Mouse (Mus musculus): ENCODE results near the gene Adh4. TPM values are rescaled to one million over a fixed set of nuclear protein-coding genes. Genes with fewer than 3 reads are reported as not detected.
"Not testable (repeated sequence)": the region's sequence is repeated elsewhere in the genome, so short reads cannot be mapped to it uniquely, and the experiment has no call there.

Gene Adh4
- total RNA-seq, 2 experiments from 2014 or later: not detected

DNA sequence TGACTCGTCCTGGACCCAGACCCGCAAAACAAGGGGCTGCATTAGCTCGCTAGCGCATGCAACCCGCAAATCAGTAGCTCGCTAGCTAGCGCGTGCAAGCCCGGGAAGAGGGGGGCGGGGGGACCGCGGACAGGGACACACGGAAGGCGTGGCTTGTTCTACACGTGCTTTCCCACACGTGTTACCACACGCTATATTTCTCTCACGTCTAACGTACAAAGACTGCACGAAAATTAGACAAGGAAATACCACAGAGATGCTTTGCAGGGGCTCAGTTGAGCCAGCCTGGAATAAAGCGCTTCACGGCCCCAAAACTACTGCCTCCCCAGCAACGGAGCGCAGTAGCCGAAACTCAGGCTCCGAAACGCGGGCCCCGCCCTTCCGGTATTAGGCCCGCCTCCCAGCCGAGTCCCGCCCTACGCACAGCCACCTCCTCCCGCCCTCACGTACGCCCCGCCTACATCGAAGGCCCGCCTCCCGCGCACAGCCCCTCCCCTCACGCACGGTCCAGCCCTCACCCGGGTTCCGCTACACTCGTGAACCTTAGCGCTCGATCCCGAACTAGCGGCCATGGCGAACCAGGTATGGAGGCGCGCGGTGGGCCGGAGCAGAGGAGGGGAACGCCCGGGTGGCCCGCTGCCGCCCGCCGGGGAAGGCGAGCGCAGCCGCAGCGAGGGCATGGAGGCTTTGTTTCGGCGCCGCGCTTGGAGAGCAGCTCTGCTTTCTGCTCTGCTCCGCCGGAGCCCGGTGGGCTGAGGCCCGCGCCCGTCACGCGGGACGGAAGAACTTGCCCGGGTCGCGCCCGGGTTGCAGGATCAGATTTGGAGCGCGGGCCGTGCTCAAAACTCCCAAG lies 27.6 kb downstream of the Adh4 start, which contains the start of gene Adh5:
Gene Adh5, plus strand, starts transcription at position 482 of the 853 bp plus-strand sequence.
- ATAC-seq (replicated peaks; ENCODE audit: low FRiP score, poor library complexity, severe bottlenecking): peak; percentile 98

DNA sequence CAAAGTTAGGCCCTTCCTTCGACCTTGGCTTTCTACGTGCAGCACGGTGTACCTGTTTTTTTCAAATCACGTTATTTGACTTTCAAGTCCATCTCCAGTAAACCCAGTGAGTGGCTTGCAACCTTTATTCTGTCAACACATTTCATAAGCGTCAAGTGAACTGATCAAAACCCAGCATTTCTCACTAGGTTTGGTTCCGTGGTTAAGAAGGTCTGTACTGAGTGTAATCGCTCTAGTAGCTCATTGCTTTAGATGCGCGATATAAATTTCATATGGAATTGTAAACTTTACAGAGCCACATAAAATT lies 28.2 kb downstream of the Adh4 start:
- ATAC-seq (replicated peaks; ENCODE audit: low FRiP score, poor library complexity, severe bottlenecking): no peak

DNA sequence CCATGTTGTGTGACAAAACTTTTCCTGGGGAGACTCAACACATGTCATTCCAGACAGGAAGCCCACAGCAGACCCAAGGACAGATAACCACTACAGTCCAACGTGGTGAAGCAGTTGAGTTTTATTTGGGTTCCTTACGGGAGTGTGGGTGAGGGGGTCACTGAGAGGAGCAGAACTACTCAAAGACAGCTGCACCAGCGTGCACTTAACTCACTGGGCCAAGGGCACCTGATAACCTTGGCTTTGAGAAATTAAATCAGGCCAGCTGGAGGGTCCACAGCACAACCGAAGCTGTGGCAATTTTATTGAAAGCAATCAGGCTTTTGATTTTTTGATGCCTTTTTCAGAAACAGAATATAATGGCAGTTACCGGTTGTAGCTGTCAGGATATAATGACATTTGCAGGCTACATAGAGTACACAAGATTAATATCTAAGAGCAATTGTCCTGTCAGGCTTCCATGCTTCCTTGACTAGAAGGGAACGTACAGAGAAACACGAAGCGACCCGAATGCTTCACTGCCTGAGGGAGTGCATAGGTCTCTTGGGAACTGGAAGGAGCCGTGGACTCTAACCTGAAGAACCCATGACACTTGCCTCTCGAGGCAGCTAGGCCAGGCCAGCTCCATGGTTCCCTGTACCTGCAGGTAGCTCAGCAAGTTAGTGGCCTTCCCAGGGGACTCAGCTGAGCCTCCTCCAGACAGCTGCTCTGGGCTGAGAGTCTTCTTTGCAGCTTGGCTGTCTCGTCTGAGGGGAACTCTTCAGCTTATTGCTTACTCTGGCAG lies 33.0 kb downstream of the Adh4 start:
- ATAC-seq (replicated peaks; ENCODE audit: low FRiP score, poor library complexity, severe bottlenecking): no peak

DNA sequence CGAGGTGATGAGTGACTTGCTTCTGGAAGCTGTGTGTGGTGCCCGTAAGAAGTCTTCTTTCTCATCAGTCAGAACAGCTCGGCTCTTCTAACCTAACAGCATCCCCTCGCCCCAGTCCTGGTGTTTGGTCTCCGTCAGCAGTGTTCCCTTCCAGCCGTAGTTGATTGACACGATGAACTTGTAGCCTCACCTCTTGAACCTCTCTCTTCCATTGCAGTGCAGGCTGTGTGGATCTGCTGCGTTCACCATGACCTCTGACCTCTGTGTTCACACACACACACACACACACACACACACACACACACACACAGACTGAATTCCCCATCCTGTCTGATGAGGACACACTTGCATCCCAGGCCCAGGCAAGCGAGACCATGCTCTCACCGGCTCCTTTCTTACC lies 36.9 kb downstream of the Adh4 start:
- ATAC-seq (replicated peaks; ENCODE audit: low FRiP score, poor library complexity, severe bottlenecking): no peak

DNA sequence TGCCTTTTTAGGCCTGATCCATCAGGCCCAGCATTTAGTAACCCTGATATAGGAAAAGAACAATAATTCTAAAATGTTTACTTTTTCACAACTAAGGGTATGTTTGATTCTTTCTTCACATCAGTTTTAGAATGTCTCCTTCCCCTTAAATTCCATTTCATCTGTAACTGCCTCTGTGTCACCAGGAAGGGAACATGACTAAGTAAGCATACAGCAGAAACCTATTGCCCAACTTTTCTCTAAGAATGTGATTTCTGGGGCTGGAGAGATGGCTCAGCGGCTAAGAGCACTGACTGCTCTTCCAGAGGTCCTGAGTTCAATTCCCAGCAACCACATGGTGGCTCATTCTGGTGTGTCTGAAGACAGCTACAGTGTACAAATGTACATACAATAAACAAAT lies 39.0 kb downstream of the Adh4 start:
- no peak for ATAC-seq (replicated peaks; ENCODE audit: low FRiP score, poor library complexity, severe bottlenecking)

DNA sequence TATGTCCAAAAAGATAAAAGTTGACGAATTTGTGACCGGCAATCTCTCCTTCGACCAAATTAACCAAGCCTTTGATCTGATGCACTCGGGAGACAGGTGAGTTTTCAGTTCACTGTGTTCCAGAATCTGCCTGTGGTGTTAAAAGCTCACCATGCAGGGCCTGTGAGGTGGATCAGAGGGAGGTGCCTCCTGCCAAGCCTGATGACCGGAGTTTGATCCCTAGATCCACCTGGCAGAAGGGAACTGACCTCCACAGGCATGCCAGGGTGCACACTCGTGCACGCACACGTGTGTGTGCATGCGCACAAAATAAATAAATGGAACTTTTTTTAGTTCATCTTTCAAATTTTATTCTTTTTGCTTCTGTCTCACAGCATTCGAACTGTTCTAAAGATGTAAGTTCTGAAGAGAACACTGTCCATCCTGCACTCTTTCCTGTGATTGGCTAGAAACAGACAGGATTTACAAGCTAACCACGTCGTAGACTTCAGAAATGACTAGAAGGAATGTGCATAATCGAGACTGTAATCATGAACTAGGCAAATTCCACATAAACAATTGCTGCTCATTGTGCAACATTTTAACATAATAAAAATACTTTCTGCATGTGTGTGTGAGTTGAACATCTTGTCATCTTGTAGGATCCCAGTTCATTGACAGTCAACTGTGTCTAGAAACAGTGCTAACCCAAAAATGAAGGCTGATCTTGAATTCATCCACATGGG lies 39.6 kb downstream of the Adh4 start:
- ATAC-seq (replicated peaks; ENCODE audit: low FRiP score, poor library complexity, severe bottlenecking): no peak

DNA sequence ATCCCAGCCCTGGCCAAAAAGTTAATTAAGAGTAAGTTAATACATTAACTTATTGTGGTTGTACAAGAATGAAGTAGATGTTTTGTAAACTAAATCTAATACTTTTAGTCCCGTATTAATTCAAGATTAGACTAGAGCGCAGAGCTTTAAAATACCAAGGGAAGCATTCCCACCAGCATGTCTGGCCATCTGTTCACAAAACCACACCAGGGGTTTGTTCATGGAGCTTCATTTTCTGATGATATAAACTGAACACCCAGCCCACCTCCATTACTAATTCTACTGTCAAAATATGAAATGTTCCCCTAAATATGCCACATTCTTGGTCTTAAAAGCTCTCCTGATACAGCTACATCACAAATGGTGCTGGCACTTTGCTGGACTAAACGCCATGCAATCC lies 43.2 kb downstream of the Adh4 start:
- no peak for ATAC-seq (replicated peaks; ENCODE audit: low FRiP score, poor library complexity, severe bottlenecking)

DNA sequence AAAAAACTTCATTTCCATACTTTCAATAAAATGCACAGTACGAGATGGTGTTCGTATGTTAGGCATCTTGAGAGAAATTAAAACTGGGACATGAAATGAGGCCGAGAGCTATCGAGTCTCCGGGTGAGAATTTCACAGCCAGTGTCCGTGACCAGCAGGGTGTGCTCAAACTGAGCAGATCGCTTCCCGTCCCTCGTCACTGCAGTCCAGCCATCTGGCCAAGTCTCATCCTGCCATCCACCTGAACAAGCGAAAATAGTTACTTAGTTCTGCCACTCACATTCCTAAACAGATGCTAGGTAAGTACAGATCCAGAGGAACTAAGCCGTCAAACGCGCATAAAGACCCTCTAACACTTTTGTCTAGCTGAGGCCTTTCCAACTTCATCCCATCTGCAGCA lies 45.0 kb downstream of the Adh4 start:
- ATAC-seq (replicated peaks; ENCODE audit: low FRiP score, poor library complexity, severe bottlenecking): no peak

DNA sequence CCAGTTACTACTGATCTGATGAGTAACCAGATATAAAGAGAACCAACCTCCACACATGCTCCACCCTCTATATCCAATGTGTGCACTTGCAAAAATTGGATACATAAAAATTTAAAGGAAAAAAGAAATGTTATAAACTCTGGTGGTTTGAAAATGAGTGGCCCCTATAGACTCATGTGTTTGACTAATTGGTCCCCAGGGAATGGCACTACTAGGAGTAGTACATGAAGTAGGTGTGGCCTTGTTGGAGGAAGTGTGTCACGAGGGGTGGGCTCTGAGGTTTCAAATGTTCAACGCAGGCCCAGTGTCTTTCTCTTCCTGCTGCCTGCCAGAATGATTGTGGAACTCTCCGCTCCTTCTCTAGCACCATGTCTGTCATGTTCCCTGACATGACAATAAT lies 46.6 kb downstream of the Adh4 start:
- no peak for ATAC-seq (replicated peaks; ENCODE audit: low FRiP score, poor library complexity, severe bottlenecking)

DNA sequence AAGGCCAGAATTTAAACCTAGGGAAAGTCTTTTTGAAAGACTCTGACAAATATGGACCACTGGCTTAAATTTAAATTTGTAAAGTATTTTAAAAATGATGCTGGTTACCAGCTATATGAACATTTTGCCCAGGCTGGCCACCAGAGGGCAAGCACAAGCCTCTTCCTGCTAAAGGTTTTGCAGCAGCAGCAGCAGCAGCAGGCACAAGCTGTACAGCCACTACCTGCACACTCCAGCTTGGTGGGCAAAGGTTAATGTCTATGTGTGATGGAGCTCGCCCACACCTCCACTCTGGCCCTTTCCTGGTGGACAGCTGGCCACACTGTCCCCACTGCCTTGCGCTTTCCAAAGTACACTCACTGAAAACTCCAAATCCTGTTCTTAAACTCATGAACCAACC lies 47.9 kb downstream of the Adh4 start:
- 0 out of 2 replicates have a peak, but pooled peaks have one; percentile 48 for ATAC-seq (replicated peaks; ENCODE audit: low FRiP score, poor library complexity, severe bottlenecking)

DNA sequence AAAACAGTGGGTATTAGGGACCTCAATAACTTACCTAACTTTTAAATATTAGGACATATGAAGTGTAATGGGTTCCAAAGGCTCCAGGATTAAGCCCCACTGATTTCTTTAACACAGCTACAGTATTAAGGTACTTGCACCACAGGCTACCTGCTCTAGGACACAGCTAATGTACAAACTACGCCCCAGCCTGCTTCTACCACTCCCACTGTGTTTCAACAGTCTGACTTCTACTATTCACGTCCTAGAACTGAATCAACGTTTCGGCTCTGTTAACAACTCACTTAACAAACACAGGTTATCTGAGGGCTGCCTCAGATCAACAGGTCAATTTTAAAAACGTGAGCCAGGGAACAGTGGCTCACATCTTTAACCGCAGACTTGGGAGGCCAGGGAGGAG lies 48.5 kb downstream of the Adh4 start:
- ATAC-seq (replicated peaks; ENCODE audit: low FRiP score, poor library complexity, severe bottlenecking): no peak

DNA sequence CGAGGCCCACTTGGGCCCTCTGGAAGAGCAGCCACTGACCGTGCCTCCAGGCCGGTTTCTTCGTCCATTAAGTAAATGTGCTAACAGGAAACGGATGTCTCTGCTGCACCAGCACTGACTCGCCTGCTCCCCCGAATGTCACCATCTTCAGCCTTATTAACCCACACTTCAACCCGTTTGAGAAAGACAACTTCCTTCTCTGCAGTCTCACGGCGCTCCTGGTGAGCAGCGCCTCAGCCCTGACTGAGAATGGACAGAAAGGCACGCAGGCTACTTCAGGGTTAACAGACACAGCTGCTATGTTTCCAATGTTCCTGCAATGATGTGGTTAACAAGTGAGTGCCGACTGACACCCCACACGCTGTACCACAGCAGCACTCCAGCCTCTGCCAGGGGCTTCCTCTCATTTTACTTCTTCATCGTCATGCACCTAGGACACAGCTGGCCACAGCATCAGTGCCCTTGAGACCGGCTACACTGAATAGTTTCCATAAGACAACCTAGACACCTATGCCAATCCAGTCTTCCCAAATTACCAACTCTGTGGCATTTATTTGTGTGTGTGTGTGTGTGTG lies 49.4 kb downstream of the Adh4 start:
- no peak for ATAC-seq (replicated peaks; ENCODE audit: low FRiP score, poor library complexity, severe bottlenecking)

DNA sequence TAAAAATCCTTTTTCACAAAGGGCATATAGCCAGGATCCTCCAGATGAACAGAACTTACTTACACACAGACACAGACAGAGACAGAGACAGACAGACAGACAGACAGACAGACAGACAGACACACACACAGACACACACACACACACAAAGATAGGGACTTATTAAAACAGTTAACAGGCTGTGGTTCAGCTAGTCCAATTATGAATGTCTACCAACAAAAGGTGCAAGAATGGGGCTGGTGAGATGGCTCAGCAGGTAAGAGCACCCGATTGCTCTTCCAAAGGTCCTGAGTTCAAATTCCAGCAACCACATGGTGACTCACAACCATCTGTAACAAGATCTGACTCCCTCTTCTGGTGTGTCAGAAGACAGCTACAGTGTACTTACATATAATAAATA lies 51.4 kb downstream of the Adh4 start:
- ATAC-seq (replicated peaks; ENCODE audit: low FRiP score, poor library complexity, severe bottlenecking): not testable (repeated sequence)

DNA sequence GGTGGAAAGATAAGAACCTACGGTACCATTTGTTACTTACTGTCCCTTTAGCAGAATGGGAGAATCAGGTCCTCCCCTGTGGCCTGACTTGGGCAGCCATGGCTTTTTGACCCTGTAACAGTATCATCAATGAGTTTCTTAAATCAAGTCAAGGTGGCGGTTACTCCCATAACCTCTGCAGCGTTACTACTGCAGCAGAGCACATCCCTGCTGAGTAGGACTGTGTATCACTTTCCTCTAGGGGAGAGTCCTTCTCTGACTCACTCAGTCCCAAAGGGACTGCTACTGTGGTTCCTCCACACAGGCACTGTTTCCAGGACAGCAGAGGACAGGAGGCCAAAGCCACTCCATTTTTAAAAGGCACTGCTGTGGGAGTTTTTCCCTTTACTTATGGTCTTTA lies 55.8 kb downstream of the Adh4 start:
- no peak for ATAC-seq (replicated peaks; ENCODE audit: low FRiP score, poor library complexity, severe bottlenecking)

DNA sequence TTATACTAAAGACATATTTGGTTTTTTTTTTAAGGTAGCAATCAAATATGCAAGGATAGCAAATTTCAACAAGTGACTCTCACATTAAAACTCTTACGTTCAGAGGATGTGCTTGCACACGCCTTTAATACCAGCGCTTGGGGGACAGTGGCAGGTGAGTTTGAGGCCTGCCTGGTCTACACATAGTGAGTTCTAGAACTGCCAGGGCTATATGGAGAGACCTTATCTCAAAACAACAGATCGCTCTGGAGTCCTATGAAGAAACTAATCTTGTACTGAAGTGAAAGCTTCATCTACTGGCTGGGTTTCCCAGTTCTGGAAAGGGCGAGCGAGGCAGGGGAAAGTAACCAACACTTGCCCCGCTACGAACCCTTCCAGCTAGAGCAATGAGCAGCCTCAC lies 64.2 kb downstream of the Adh4 start:
- no peak for ATAC-seq (replicated peaks; ENCODE audit: low FRiP score, poor library complexity, severe bottlenecking)

Other genes starting within 250 kb of the Adh4 start
- gene 4930579F01Rik, start 221.6 kb upstream of the Adh4 start, total RNA-seq (2015; ENCODE audit: low replicate concordance): not detected in 2 replicates
- gene 4930579F01Rik, start 221.6 kb upstream of the Adh4 start, total RNA-seq (2017; ENCODE audit: low replicate concordance): not detected in 2 replicates
- gene Adh7, start 197.7 kb upstream of the Adh4 start, total RNA-seq (2015; ENCODE audit: low replicate concordance): not detected in 2 replicates
- gene Adh7, start 197.7 kb upstream of the Adh4 start, total RNA-seq (2017; ENCODE audit: low replicate concordance): not detected in 2 replicates
- not detected in 2 replicates for gene Adh1, start 154.5 kb upstream of the Adh4 start, total RNA-seq (2015; ENCODE audit: low replicate concordance)
- gene Adh1, start 154.5 kb upstream of the Adh4 start, total RNA-seq (2017; ENCODE audit: low replicate concordance): not detected in 2 replicates
- not detected in 2 replicates for gene Adh6a, start 102.2 kb upstream of the Adh4 start, total RNA-seq (2015; ENCODE audit: low replicate concordance)
- not detected in 2 replicates for gene Adh6a, start 102.2 kb upstream of the Adh4 start, total RNA-seq (2017; ENCODE audit: low replicate concordance)
- not detected in 2 replicates for gene Adh6b, start 73.7 kb upstream of the Adh4 start, total RNA-seq (2015; ENCODE audit: low replicate concordance)
- gene Adh6b, start 73.7 kb upstream of the Adh4 start, total RNA-seq (2017; ENCODE audit: low replicate concordance): not detected in 2 replicates
- gene Adh5, start 27.6 kb downstream of the Adh4 start, total RNA-seq (2015; ENCODE audit: low replicate concordance): 20.3 and 29.0 TPM in 2 replicates
- 14.6 and 15.8 TPM in 2 replicates for gene Adh5, start 27.6 kb downstream of the Adh4 start, total RNA-seq (2017; ENCODE audit: low replicate concordance)
- gene Metap1, start 74.0 kb downstream of the Adh4 start, total RNA-seq (2015; ENCODE audit: low replicate concordance): 10.0 and 15.3 TPM in 2 replicates
- gene Metap1, start 74.0 kb downstream of the Adh4 start, total RNA-seq (2017; ENCODE audit: low replicate concordance): 18.2 and 21.3 TPM in 2 replicates
- gene Eif4e, start 110.7 kb downstream of the Adh4 start, total RNA-seq (2015; ENCODE audit: low replicate concordance): 55.5 and 73.6 TPM in 2 replicates
- 53.2 and 70.4 TPM in 2 replicates for gene Eif4e, start 110.7 kb downstream of the Adh4 start, total RNA-seq (2017; ENCODE audit: low replicate concordance)

All from erythroblast, adult 5-6 weeks (primary cell).